Mouse (Mus musculus): ENCODE measurements around the gene Gnb1l.

Gnb1l gene

GRCm38 (mm10) chr16:18552106-18552710 lies 53.7 kb downstream of the Gnb1l start:
- DNase-seq, result no peak

- no peak for DNase-seq
Measured at GRCm38 (mm10) chr16:18554721-18555120, 56.2 kb downstream of the Gnb1l start.

- no peak for DNase-seq
Measured at GRCm38 (mm10) chr16:18555235-18555935, 56.9 kb downstream of the Gnb1l start.

- no peak for DNase-seq
Measured at GRCm38 (mm10) chr16:18556461-18556860, 57.9 kb downstream of the Gnb1l start.

GRCm38 (mm10) chr16:18564472-18564871 lies 66.0 kb downstream of the Gnb1l start:
- DNase-seq, result no peak

DNA sequence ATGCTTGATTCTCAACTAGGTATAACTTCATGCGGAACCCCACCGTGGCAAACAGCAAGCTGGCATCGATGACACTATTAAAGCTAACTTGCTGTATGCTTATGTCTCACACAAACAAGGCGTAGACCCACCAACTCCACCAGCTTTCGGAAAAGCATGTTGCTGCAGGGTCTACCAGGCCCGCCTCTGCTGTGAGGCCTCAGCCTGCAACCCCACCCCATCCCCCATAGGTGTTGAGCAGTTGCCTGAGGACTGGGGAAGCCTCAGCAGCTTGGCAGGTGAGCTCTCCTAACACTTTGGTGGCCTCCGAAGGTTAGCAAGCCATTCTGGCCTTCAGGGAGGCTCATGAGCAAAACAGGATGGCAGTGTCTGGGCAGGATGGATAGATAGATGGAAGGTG lies 70.1 kb downstream of the Gnb1l start:
- no peak for DNase-seq

- DNase-seq, result no peak
Measured at GRCm38 (mm10) chr16:18574196-18574595, 75.7 kb downstream of the Gnb1l start.

- DNase-seq, result no peak
Measured at GRCm38 (mm10) chr16:18577071-18577470, 78.6 kb downstream of the Gnb1l start.

DNA sequence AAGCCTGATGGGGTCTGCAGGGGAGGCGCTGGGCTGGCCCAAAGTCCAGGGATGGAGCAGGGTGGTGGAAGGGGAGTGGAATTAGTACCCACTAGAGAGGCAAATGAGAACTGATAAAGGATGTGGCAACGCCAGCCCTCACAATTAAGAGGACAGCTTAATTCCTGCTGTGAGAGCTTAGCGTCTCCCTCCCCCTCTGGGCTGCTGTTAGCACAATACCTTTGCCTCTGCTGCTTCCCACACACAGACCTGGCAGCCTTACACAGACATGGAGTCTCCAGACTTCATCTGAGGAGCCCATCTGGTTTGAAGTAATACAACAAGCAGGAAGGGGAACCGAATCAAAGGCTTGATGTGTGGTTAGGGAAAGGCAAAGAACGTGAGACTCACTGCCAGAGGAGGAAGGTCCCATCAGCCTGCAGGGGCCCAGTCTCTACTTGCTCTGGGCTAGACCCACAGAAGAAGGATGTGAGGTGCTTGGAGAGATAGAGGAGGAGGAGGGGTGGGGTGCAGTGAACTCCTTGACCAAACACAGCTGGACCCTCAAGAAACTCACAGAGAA lies 79.2 kb downstream of the Gnb1l start:
- DNase-seq, result no peak

DNA sequence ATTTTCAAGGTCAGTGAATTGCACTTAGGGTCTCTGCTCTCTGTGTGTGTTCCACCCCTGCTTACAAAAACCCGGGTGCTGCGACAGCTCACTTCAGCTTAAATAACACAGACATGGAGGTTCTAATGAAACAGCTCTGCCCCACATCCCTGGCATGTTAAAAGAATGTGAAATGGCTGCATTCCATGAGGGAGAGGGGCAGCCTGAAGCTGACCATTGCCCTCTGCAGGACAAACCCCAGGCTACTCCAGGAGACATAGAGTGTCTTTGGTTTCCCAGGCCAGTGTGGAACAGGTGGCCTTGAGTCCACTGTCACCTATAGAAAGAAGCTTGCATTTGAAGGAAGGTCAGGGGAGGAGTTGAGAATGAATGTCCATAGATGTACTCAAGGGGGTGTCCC lies 81.9 kb downstream of the Gnb1l start:
- DNase-seq, result no peak

DNA sequence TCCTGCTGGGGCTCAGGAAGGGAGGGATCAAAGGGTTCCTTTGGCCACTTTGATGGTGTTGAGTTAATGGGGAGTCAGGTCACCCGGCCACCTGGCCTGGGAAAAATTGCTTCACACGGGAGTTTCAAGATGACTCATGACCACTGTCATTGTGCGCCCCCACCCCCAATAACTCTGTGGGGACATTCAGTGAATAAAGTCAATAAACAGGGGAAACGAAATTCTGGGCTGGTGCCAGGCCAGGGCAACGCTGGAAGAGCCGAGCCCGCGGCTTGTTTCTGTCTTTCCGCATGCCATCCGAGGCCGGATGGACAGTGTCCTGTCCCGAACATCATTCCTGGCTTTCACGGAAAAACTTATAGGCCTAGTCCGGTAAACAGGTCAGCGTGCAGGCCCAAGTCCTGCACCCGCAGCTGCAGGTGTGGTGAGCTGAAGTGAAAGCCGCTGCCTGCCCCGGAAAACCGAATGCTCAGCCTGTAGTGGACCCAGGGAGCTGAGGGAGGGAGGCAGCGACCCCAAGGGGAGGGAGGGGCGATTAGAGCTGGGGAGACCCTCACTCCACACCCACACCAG lies 82.6 kb downstream of the Gnb1l start:
- no peak for DNase-seq

DNA sequence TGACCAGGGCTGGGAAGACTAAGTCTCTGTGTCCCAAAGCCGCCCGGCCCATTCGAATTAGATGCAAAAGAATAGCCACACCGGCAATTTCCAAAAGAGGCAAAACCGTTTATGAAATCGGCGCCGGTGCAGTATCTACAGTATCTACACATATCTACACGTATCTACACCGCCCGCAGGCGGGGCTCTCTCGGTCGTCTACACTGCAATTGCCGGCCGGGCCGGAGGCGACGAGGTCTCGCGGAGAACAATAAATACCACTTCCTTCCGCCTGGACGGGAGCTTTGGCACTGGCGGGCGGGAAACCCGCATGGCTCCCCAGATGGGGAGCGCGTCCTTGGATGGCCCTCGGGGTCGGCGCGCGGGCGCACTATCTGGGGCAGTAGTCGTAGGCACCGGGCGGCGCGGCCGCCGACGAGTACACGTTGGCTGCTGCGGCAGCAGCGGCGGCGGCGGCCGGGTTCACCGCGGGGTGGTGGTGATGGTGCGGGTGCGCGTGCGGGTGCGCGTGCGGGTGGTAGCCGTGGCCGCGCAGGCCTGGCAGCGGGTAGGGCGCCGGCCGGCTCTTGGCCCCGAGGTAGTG lies 83.2 kb downstream of the Gnb1l start:
- no peak for DNase-seq

- DNase-seq, result no peak
Measured at GRCm38 (mm10) chr16:18582426-18583148, 84.1 kb downstream of the Gnb1l start.

GRCm38 (mm10) chr16:18583169-18583568 lies 84.7 kb downstream of the Gnb1l start:
- DNase-seq, result no peak

DNA sequence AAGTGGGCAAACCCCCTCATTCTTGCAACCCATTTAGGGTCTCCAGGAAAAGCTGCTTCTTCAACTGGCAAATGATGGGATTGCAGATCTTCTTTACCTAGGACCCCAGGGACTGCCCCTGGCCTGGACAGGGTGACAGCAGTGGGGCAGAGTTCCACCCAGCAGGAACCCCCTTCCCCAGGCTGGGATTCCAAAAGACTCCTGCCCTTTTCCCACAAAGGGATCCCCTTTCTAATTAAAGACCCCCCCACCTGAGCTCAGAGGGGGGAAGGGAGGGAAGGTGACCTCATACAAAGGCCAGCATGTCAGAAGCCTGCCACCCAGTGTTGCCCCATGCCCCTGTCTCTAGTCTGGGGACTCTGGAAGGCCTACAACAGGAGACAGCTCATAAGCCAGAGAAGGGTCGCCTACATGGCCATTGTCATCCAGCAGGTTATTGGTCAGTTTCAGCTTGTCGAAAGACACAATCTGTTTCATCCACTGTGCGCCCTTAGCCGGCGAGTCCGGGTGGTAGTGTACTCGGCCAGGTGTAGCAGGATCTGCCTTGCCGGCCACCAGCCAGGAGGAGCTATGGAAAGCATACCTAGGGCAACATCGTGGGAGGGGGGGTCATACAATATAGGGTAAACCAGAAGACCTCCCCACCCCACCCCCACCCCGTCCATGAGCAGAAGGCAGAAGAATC lies 85.3 kb downstream of the Gnb1l start:
- DNase-seq, result no peak

GRCm38 (mm10) chr16:18584901-18585510 lies 86.5 kb downstream of the Gnb1l start:
- DNase-seq, result no peak

- DNase-seq, result no peak
Measured at GRCm38 (mm10) chr16:18585676-18586075, 87.2 kb downstream of the Gnb1l start.

- no peak for DNase-seq
Measured at GRCm38 (mm10) chr16:18586076-18586905, 87.8 kb downstream of the Gnb1l start.

GRCm38 (mm10) chr16:18586906-18587546 lies 88.5 kb downstream of the Gnb1l start:
- no peak for DNase-seq
